Mouse (Mus musculus): ENCODE measurements around the gene Cdkn2d. TPM values are rescaled to one million over a fixed set of nuclear protein-coding genes. Genes with fewer than 3 reads are reported as not detected.

Cdkn2d gene
- polyA plus RNA-seq, 1 experiment: 25.1 TPM

DNA sequence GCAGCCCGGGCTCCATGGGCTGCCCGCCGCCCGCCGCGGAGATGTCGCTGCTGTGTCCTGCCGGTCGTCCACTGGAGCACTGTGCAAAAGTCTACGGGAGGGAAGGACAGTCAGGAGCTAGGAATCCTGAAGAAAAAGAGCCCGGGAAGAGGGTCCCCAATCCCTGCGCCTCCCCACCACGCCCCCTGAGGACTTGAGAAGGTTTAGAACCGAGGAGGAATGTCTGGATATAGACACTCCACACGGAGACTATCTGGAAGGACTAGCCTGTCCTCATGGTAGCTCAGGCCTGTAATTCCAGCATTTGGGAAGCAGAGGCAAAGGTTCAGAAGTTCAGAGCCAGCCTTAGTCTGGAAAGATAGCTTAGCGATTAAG, 46.1 kb downstream of the Cdkn2d start:
- no peak for DNase-seq (ENCODE audit: low read depth)

GRCm38 (mm10) chr9:21244428-21245112, 46.6 kb downstream of the Cdkn2d start:
- no peak for DNase-seq (ENCODE audit: low read depth)

GRCm38 (mm10) chr9:21243826-21244427, 47.3 kb downstream of the Cdkn2d start:
- no peak for DNase-seq (ENCODE audit: low read depth)

DNA sequence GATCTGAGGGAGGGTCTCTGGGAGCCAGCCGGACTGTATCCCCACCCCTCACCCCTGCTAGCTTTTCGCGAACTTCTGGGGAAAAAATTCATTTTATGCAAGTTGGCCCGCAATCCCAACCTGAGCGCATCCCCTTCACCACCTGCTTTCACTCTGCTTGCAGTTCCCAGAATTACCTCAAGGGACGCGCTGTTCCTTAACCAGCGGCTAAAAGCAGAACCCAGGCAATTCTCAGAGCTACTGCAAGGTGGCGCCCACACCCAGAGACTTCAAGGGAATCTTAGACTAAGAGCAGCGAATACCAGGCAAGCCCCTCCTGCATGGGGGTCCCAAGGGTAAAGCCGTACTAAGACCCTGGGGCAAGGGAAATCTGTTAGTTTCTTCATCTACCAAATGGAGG, 49.9 kb downstream of the Cdkn2d start:
- no peak for DNase-seq (ENCODE audit: low read depth)

DNA sequence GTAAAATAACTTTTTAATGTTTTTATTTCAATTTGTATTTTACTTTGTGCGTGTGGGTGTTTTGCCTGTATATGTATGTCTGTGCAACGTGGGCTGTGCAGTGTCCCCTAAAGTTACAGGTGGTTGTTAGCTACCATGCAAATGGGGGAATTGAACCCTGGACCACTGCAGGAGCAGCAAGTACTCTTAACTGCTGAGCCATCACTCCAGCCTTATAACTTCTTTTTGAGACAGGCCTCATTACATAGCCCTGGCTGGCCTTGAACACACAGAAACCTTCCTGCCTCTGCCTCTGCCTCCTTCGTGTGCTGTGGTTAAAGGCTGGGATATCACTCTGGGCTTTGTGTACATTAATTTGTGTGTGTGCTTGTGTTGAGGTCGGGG, 51.8 kb downstream of the Cdkn2d start:
- no peak for DNase-seq (ENCODE audit: low read depth)

GRCm38 (mm10) chr9:21238733-21239464, 52.3 kb downstream of the Cdkn2d start, which contains the start of gene Keap1:
Gene Keap1 (minus strand): TSS chr9:21239361.
- no peak for DNase-seq (ENCODE audit: low read depth)

Other genes starting within 250 kb of the Cdkn2d start
- gene Zglp1, start 224.3 kb downstream of the Cdkn2d start, polyA plus RNA-seq (2012; rRNA removed): not detected in 2 replicates
- gene Gm49373, start 218.3 kb downstream of the Cdkn2d start, polyA plus RNA-seq (2012; rRNA removed): 0.13 and 0.27 TPM in 2 replicates
- gene Fdx1l, start 217.8 kb downstream of the Cdkn2d start, polyA plus RNA-seq (2012; rRNA removed): 46.8 and 63.4 TPM in 2 replicates
- 0.90 and 4.4 TPM in 2 replicates for gene Gm38431, start 199.4 kb downstream of the Cdkn2d start, polyA plus RNA-seq (2012; rRNA removed)
- 39.2 and 46.2 TPM in 2 replicates for gene Raver1, start 199.4 kb downstream of the Cdkn2d start, polyA plus RNA-seq (2012; rRNA removed)
- gene Tyk2, start 160.2 kb downstream of the Cdkn2d start, polyA plus RNA-seq (2012; rRNA removed): 23.5 and 28.4 TPM in 2 replicates
- gene Cdc37, start 141.4 kb downstream of the Cdkn2d start, polyA plus RNA-seq (2012; rRNA removed): 49.6 and 72.2 TPM in 2 replicates
- gene Pde4a, start 125.7 kb downstream of the Cdkn2d start, polyA plus RNA-seq (2012; rRNA removed): 16.6 and 24.5 TPM in 2 replicates
- gene Keap1, start 52.0 kb downstream of the Cdkn2d start, polyA plus RNA-seq (2012; rRNA removed): 67.8 and 68.5 TPM in 2 replicates
- gene S1pr5, start 43.0 kb downstream of the Cdkn2d start, polyA plus RNA-seq (2012; rRNA removed): 0.37 and 0.53 TPM in 2 replicates
- 25.7 and 27.3 TPM in 2 replicates for gene Atg4d, start 26.1 kb downstream of the Cdkn2d start, polyA plus RNA-seq (2012; rRNA removed)
- 19.8 and 20.5 TPM in 2 replicates for gene Kri1, start 3.4 kb downstream of the Cdkn2d start, polyA plus RNA-seq (2012; rRNA removed)
- 92.6 and 101 TPM in 2 replicates for gene Ap1m2, start 20.9 kb upstream of the Cdkn2d start, polyA plus RNA-seq (2012; rRNA removed)
- gene Slc44a2, start 29.3 kb upstream of the Cdkn2d start, polyA plus RNA-seq (2012; rRNA removed): 51.7 and 61.5 TPM in 2 replicates
- 44.2 and 47.5 TPM in 2 replicates for gene Ilf3, start 76.5 kb upstream of the Cdkn2d start, polyA plus RNA-seq (2012; rRNA removed)
- 15.1 and 19.6 TPM in 2 replicates for gene Qtrt1, start 120.4 kb upstream of the Cdkn2d start, polyA plus RNA-seq (2012; rRNA removed)
- gene Dnm2, start 133.5 kb upstream of the Cdkn2d start, polyA plus RNA-seq (2012; rRNA removed): 81.3 and 90.0 TPM in 2 replicates
- 32.8 and 41.3 TPM in 2 replicates for gene Tmed1, start 218.8 kb upstream of the Cdkn2d start, polyA plus RNA-seq (2012; rRNA removed)
- 3.4 and 3.5 TPM in 2 replicates for gene AB124611, start 234.8 kb upstream of the Cdkn2d start, polyA plus RNA-seq (2012; rRNA removed)